Mouse (Mus musculus) hindbrain, postnatal 0 days (tissue): Measurements from ENCODE around the gene Cacng8. TPM values are rescaled to one million over a fixed set of nuclear protein-coding genes. Genes with fewer than 3 reads are reported as not detected.
A peak's percentile ranks its signal among the peaks of the same experiment; 100 is the strongest.

Source experiments
- ATAC-seq: fragments of 200-750 bp; cut with Nextera tagmentation; 2 replicates; pipeline ENCODE4 v1.8.0; 2017; ENCODE audit warnings: mild to moderate bottlenecking, moderate TSS enrichment, moderate library complexity
- DNase-seq: peaks from one replicate; pipeline ENCODE4 v3.0.0-alpha.2; 2015; ENCODE audit warnings: low spot score
- H3K27ac ChIP-seq: fragments of 300-500 bp; sonication (generic); 2 replicates; pipeline ENCODE4 v1.5.1; 2014; ENCODE audit warnings: mild to moderate bottlenecking
- H3K27me3 ChIP-seq: fragments of 300-500 bp; sonication (generic); 2 replicates; pipeline ENCODE4 v1.6.1; 2014; ENCODE audit warnings: low read length, mixed read lengths; ENCODE audit not compliant: insufficient read depth
- H3K36me3 ChIP-seq: fragments of 300-500 bp; sonication (generic); 2 replicates; pipeline ENCODE4 v1.6.1; 2014; ENCODE audit warnings: low read length, mixed read lengths; ENCODE audit not compliant: insufficient read depth
- H3K4me1 ChIP-seq: fragments of 300-500 bp; sonication (generic); 2 replicates; pipeline ENCODE4 v1.6.1; 2014; ENCODE audit warnings: antibody characterized with exemption, low read length, mixed read lengths; ENCODE audit not compliant: insufficient read depth
- H3K4me2 ChIP-seq: fragments of 300-500 bp; sonication (generic); 2 replicates; pipeline ENCODE4 v1.6.1; 2014; ENCODE audit warnings: low read depth, mild to moderate bottlenecking, low read length, moderate library complexity, mixed read lengths
- H3K4me3 ChIP-seq: fragments of 300-500 bp; sonication (generic); 2 replicates; pipeline ENCODE4 v1.5.1; 2014; ENCODE audit warnings: low read length
- H3K9ac ChIP-seq: fragments of 300-500 bp; sonication (generic); replicated peaks from 2 replicates; pipeline ENCODE4 v1.6.1; 2014; ENCODE audit warnings: mild to moderate bottlenecking, low read length, moderate library complexity, mixed read lengths
- H3K9me3 ChIP-seq: fragments of 300-500 bp; sonication (generic); 2 replicates; pipeline ENCODE4 v1.6.1; 2016; ENCODE audit warnings: low read length, mixed read lengths
- CTCF ChIP-seq: IDR thresholded peaks from 2 replicates; pipeline ENCODE4 v1.5.1; 2016; ENCODE audit warnings: antibody characterized with exemption, control low read depth, low read depth
- WGBS: fragments of 180-500 bp; shearing (Covaris S2); extraction: QIAGEN DNeasy Blood & Tissue Kit; methylation state at CpG from one replicate; pipeline ENCODE4 v1.1.7; 2014; 5-methylcytosine and 5-hydroxymethylcytosine counted together
- polyA plus RNA-seq: library from polyadenylated mRNA; unstranded; fragments of >200 nt; fragmentation: Nextera tagmentation; extraction: Ambion mirVana; gene quantifications from 2 replicates; pipeline ENCODE4 v1.2.1, GENCODE M21; 2015
- total RNA-seq: library from RNA; depleted of rRNA; stranded (reverse); fragments of >200 nt; gene quantifications from 2 replicates; pipeline ENCODE4 v1.2.3, GENCODE M21; 2014

The Cacng8 gene
- total and polyA plus RNA-seq, 2 experiments from 2014 or later = 16.1 to 49.0 TPM

DNA sequence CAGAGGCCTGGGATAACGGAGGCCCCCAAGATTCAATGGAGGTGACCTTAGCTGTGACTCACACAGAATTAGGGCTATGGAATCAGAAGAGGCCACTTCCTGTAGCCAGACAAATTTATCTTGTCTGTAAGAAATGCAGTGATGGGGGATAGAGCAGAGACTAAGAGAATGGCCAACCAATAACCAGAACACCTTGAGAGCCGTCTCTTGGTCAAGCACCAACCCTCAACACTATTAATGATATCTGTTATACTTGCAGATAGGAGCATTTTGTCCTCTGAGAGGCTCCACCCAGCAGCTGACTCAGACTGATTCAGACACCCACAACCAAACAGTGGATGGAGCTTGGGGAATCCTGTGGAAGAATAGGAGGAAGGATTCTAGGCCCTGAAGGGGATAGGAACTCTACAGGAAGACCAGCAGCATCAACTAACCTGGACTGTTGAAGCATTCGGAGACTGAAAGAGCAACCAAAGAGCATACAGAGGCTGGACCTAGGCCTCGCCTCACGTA, 5.6 kb upstream of the Cacng8 start:
- 91% methylated on average over 5 of the region's 5 CpGs for WGBS
- Histone ChIP-seq H3K4me1 (peaks cover 5% of the 10 kb centered on the region; the same call in 1 of the 2 replicates), H3K9me3 (no peaks in the 10 kb centered on the region), H3K27me3 (no peaks in the 10 kb centered on the region), H3K4me2 (no peak overlapping the region), H3K36me3 (no peaks in the 10 kb centered on the region), H3K9ac (no peak overlapping the region), H3K27ac (no peak overlapping the region), H3K4me3 (no peak overlapping the region)
- TF ChIP-seq CTCF = no peak
- ATAC-seq (no peak), DNase-seq (no peak)

DNA sequence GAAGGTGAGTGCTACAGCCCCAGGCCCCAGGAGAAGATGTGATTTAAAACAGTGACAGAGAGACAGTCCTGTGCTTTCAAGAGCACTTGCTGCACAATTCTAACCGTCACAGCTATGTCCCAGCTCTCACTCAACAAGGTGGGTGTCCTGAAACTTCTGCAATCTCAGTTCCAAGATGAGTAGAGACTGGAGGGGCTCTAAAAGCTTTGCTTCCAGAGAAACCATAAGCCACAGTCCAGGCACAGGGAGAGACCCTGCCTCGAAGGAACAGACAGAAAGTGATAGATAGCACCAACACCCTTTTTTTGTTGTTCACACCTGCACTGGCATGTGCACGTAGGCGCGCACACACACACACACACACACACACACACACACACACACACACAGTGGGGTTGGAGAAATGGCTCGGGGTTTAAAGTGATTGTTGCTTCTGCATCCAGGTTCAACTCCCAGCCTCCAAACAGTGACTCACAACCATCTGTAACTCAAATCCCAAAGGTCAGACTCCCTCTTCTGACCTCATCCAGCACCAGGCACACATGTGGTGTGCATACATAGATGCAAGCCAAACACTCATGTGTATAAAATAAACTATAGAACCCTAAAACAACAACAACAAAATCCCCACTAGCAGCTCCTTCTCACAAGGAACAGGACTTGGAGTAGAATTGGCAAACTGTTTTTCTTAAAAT, 4.3 kb upstream of the Cacng8 start:
- no peak overlapping the region for H3K9ac ChIP-seq
- H3K9me3 ChIP-seq = no peaks in the 10 kb centered on the region
- H3K4me2 ChIP-seq = no peak overlapping the region
- 79% methylated on average over 6 of the region's 6 CpGs for WGBS
- no peak overlapping the region for H3K27ac ChIP-seq
- H3K4me1 ChIP-seq = peaks cover 5% of the 10 kb centered on the region; the same call in 1 of the 2 replicates
- ATAC-seq = no peak
- TF ChIP-seq CTCF = no peak
- no peaks in the 10 kb centered on the region for H3K36me3 ChIP-seq
- no peak for DNase-seq
- no peak overlapping the region for H3K4me3 ChIP-seq
- no peaks in the 10 kb centered on the region for H3K27me3 ChIP-seq

DNA sequence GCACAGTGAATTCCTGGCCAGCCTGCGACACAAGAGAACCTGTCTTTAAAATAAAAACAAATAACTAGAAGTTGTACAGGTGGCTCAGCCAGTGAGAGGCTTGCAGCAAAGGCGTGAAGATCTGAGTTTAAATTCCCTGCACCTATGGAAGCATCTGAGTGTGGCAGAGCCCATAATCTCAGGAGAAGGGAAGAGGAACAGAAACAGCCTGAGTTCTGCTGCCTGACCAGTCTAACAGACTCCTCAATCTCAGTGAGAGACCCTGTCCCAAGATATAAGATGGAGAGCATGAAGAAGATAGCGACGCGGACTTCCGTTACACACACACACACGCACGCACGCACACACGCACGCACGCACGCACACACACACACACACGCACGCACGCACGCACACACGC, 2.7 kb upstream of the Cacng8 start:
- no peak for DNase-seq
- no peaks in the 10 kb centered on the region for H3K9me3 ChIP-seq
- ATAC-seq = no peak
- no peaks in the 10 kb centered on the region for H3K27me3 ChIP-seq
- 88% methylated on average over 18 of the region's 18 CpGs for WGBS
- H3K4me1 ChIP-seq = peaks cover 14% of the 10 kb centered on the region
- no peaks in the 10 kb centered on the region for H3K36me3 ChIP-seq
- H3K27ac ChIP-seq = no peak overlapping the region
- H3K4me2 ChIP-seq = no peak overlapping the region
- no peak overlapping the region for H3K9ac ChIP-seq
- H3K4me3 ChIP-seq = no peak overlapping the region
- no peak for TF ChIP-seq CTCF

DNA sequence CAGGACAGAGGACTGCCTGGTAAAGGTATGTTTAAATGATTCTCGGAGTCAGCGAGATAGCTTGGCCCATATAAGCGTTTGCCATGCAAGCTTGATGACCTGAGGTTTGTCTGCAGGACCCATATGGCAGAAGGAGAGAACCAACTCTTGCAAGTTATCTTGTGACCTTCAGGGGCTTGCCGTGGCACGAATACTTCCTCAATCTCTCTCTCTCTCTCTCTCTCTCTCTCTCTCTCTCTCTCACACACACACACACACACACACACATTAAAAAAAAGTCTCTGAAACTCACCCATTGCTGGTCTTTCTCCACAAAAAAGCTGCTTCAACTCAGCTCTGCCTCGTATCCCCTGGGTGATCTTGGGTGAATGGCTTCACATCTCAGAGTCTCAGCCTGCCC, 1.6 kb upstream of the Cacng8 start:
- WGBS = 51% methylated on average over 6 of the region's 6 CpGs

DNA sequence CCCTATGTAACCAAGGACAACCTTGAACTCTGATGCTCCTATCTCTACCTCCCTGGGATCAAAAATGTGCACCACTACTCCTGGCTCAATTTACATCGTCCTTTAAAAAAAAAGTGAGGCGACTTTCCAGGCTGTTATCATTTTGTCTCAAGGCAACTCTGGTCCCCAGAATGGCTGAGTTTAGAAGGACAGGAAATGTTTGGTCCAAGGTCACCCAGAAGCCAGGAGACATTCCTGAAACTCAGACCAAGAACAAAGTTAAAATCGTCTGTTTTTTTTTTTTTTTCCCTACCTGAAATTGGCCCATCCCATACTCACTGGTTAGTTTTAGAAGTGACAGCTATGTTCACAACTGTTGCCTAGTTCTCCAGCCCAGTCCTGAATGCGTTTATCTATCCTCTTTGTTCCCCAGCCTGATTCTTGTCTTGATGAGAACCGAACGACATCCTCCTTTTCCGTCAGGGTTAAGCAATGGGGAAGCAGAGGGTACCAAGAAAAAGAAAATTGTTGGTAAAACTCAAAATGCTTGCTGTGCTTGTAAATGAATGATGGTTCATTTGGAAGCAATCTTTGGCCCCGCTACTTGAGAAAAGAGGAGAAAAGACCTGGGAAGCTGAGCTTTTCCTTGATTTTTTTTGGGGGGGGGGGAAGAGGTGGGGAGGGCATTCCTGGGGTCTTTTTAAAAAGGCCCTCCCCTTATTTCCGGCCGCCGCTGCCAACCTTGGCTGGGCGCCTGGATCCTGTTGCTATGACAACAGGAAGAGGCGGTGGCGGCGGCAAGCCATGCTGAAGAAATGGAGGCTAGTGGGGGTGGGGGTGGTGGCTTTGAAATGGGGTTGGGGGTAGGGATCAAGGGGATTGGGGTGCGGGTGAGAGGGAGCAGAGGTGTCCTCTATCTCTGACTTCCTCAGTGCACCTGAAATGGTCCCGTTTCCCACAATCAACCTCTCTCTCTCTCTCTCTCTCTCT, 755 bp upstream of the Cacng8 start:
- Histone ChIP-seq H3K9me3 (no peaks in the 10 kb centered on the region), H3K4me2 (peak overlapping the region; percentile 76), H3K4me3 (peak overlapping the region; percentile 50), H3K4me1 (peaks cover 14% of the 10 kb centered on the region), H3K27me3 (no peaks in the 10 kb centered on the region), H3K36me3 (no peaks in the 10 kb centered on the region), H3K9ac (peak overlapping the region; percentile 10; the same call in 1 of the 2 replicates), H3K27ac (peak overlapping the region; percentile 26; the same call in 1 of the 2 replicates)
- DNase-seq (peak; percentile 88), ATAC-seq (peak; percentile 61)
- 3% methylated on average over 17 of the region's 17 CpGs for WGBS
- TF ChIP-seq CTCF = no peak

More for the DNA sequence above, 1.6 kb upstream of the Cacng8 start:
- H3K4me3 ChIP-seq = peak overlapping the region; percentile 50
- H3K27ac ChIP-seq = no peak overlapping the region
- H3K9me3 ChIP-seq = no peaks in the 10 kb centered on the region
- H3K27me3 ChIP-seq = no peaks in the 10 kb centered on the region
- H3K4me2 ChIP-seq = peak overlapping the region; percentile 76
- no peak overlapping the region for H3K9ac ChIP-seq
- ATAC-seq = no peak
- no peaks in the 10 kb centered on the region for H3K36me3 ChIP-seq
- peaks cover 14% of the 10 kb centered on the region for H3K4me1 ChIP-seq
- no peak for TF ChIP-seq CTCF
- DNase-seq = no peak

DNA sequence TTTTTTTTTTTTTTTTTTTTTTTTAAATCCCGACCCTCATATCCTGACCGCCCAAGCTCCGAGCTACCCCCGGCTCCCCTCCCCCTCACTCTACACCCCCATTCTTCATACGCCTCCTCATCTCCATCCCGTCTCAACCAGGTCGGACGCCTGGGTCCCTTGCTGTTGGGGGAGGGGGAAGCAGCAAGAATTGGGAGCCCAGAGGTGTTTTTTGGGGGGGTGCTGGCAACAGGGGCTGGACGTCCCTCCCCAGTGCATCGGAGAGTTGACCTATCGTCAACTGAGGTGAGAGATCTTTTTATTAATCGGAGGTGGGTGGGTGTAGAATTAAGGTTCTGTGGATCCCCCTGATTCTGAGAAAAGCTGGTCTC, 583 bp downstream of the Cacng8 start:
- TF ChIP-seq CTCF = no peak
- Histone ChIP-seq H3K27me3 (no peaks in the 10 kb centered on the region), H3K27ac (peak overlapping the region; percentile 21; the same call in 1 of the 2 replicates), H3K4me1 (peaks cover 14% of the 10 kb centered on the region), H3K4me3 (peak overlapping the region; percentile 50), H3K9me3 (no peaks in the 10 kb centered on the region), H3K36me3 (0 out of 2 replicates have a peak, but pooled peaks cover 3% of the 10 kb centered on the region), H3K4me2 (peak overlapping the region; percentile 76), H3K9ac (peak overlapping the region; percentile 56)
- DNase-seq = no peak
- peak; percentile 27 for ATAC-seq
- 3% methylated on average over 12 of the region's 12 CpGs for WGBS
